Mouse (Mus musculus): ENCODE data around the gene Psen1.

- TF ChIP-seq CTCF (IDR thresholded peaks at IDR 0.05; ENCODE audit: low read depth) (no peak), EP300 (IDR thresholded peaks at IDR 0.05; ENCODE audit: low read depth) (no peak)
These were observed 50.7 kb downstream of the Psen1 start for GRCm38 (mm10) chr12:83738651-83739050.

Measured in liver, embryonic 14.5 days (tissue).